Mouse (Mus musculus) forebrain, embryonic 11.5 days (tissue): Measurements from ENCODE around the gene Pigg. TPM values are rescaled to one million over a fixed set of nuclear protein-coding genes. Genes with fewer than 3 reads are reported as not detected.
"Not testable (repeated sequence)": the region's sequence is repeated elsewhere in the genome, so short reads cannot be mapped to it uniquely, and the experiment has no call there.

Source experiments
- ATAC-seq: fragments of 200-750 bp; cut with Nextera tagmentation; replicated peaks from 2 replicates; pipeline ENCODE4 v1.8.0; 2017; ENCODE audit warnings: moderate TSS enrichment; ENCODE audit not compliant: low FRiP score
- DNase-seq: peaks from one replicate; pipeline ENCODE4 v3.0.0-alpha.2; 2017; ENCODE audit warnings: low spot score
- H3K27ac ChIP-seq: fragments of 300-500 bp; sonication (generic); 2 replicates; pipeline ENCODE4 v1.5.1; 2014; ENCODE audit warnings: low read depth, low read length
- H3K27me3 ChIP-seq: fragments of 300-500 bp; sonication (generic); 2 replicates; pipeline ENCODE4 v1.6.1; 2014; ENCODE audit warnings: mild to moderate bottlenecking, low read length, mixed read lengths; ENCODE audit not compliant: control insufficient read depth, insufficient read depth
- H3K36me3 ChIP-seq: fragments of 300-500 bp; sonication (generic); 2 replicates; pipeline ENCODE4 v1.6.1; 2014; ENCODE audit warnings: mild to moderate bottlenecking, low read length, moderate library complexity, mixed read lengths; ENCODE audit not compliant: control insufficient read depth, insufficient read depth
- H3K4me1 ChIP-seq: fragments of 300-500 bp; sonication (generic); replicated peaks from 2 replicates; pipeline ENCODE4 v1.6.1; 2014; ENCODE audit warnings: low read length, mixed read lengths; ENCODE audit not compliant: control insufficient read depth, insufficient read depth
- H3K4me2 ChIP-seq: fragments of 300-500 bp; sonication (generic); 2 replicates; pipeline ENCODE4 v1.6.1; 2014; ENCODE audit warnings: low read depth, mild to moderate bottlenecking, low read length, moderate library complexity, mixed read lengths; ENCODE audit not compliant: severe bottlenecking
- H3K4me3 ChIP-seq: fragments of 300-500 bp; sonication (generic); 2 replicates; pipeline ENCODE4 v1.5.1; 2014; ENCODE audit warnings: low read depth, low read length
- H3K9ac ChIP-seq: fragments of 300-500 bp; sonication (generic); 2 replicates; pipeline ENCODE4 v1.6.1; 2014; ENCODE audit warnings: low read length
- H3K9me3 ChIP-seq: fragments of 300-500 bp; sonication (generic); 2 replicates; pipeline ENCODE4 v1.6.1; 2016; ENCODE audit warnings: low read length, mixed read lengths; ENCODE audit not compliant: control insufficient read depth
- WGBS: fragments of 180-500 bp; shearing (Covaris S2); extraction: QIAGEN DNeasy Blood & Tissue Kit; methylation state at CpG from one replicate; pipeline ENCODE4 v1.1.7; 2014; 5-methylcytosine and 5-hydroxymethylcytosine counted together
- polyA plus RNA-seq: library from polyadenylated mRNA; unstranded; fragments of >200 nt; fragmentation: Nextera tagmentation; extraction: Ambion mirVana; gene quantifications from 2 replicates; pipeline ENCODE4 v1.2.1, GENCODE M21; 2014

Gene Pigg
- polyA plus RNA-seq, result 3.7 and 4.3 TPM in 2 replicates

GRCm38 (mm10) chr5:108312224-108313064 lies at the start of gene Pigg:
Gene Pigg (plus strand): TSS chr5:108312609.
- Histone ChIP-seq H3K9ac (peak within 1 kb of the TSS; percentile 84), H3K9me3 (no peaks in the 10 kb centered on the region), H3K36me3 (no peaks in the 10 kb centered on the region), H3K4me2 (peak within 1 kb of the TSS; percentile 62), H3K27ac (peak within 1 kb of the TSS; percentile 63), H3K4me1 (peaks cover 3% of the 10 kb centered on the region), H3K4me3 (peak within 1 kb of the TSS; percentile 82), H3K27me3 (no peaks in the 10 kb centered on the region)
- under 1% methylated on average over 57 of the region's 57 CpGs for WGBS
- DNase-seq (peak; percentile 94), ATAC-seq (peak; percentile 99)

DNA sequence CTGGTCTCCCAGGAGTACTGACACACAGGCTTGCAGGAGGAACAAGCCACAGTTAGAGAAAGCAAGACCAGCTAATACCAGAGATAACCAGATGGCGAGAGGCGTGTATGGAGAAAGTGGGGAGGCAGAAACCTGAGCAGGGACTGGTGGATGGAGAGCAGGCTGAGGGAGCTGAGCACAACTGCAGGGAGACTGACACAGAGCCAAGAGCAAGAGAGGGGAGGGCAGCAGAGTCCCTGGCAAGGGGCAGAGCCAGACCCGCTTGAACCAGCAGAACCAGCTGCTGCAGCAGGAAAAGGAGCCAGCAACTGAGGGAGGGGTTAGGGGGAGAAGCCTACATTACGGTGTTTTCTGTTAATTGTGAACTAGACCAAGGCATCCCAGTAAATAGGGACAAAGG lies 49.7 kb upstream of the Pigg start:
- no peaks in the 10 kb centered on the region for H3K27me3 ChIP-seq
- no peak for ATAC-seq
- no peak overlapping the region for H3K9ac ChIP-seq
- 55% methylated on average over 4 of the region's 4 CpGs for WGBS
- no peak overlapping the region for H3K4me2 ChIP-seq
- H3K4me1 ChIP-seq, result no peaks in the 10 kb centered on the region
- no peaks in the 10 kb centered on the region for H3K36me3 ChIP-seq
- no peak for DNase-seq
- no peaks in the 10 kb centered on the region for H3K9me3 ChIP-seq
- no peak overlapping the region for H3K4me3 ChIP-seq
- H3K27ac ChIP-seq, result no peak overlapping the region

DNA sequence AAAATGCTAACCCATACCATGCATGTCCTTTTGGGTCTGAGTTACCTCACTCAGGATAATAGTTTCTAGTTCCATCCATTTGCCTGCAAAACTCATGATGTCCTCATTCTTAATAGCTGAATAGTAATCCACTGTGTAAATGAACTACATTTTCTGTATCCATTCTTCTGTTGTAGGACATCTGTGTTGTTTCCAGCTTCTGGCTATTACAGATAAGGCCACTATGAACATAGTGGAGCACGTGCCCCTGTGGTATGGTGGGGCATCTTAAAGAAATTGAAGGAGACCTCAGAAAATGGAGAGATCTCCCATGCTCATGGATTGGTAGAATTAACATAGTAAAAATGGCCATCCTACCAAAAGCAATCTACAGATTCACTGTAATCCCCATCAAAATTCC lies 48.6 kb upstream of the Pigg start:
- not testable (repeated sequence) for H3K27me3 ChIP-seq, H3K4me1 ChIP-seq, H3K9ac ChIP-seq, H3K4me2 ChIP-seq, H3K27ac ChIP-seq, H3K36me3 ChIP-seq, ATAC-seq, DNase-seq, H3K4me3 ChIP-seq, H3K9me3 ChIP-seq
- 90% methylated on average over 1 of the region's 1 CpGs for WGBS

- Histone ChIP-seq H3K36me3 (no peaks in the 10 kb centered on the region), H3K27ac (no peak overlapping the region), H3K4me2 (no peak overlapping the region), H3K4me1 (no peaks in the 10 kb centered on the region), H3K4me3 (no peak overlapping the region), H3K9me3 (no peaks in the 10 kb centered on the region), H3K27me3 (no peaks in the 10 kb centered on the region), H3K9ac (no peak overlapping the region)
- DNase-seq, result no peak
- ATAC-seq, result no peak
Observed at GRCm38 (mm10) chr5:108266990-108267389, 45.4 kb upstream of the Pigg start.

DNA sequence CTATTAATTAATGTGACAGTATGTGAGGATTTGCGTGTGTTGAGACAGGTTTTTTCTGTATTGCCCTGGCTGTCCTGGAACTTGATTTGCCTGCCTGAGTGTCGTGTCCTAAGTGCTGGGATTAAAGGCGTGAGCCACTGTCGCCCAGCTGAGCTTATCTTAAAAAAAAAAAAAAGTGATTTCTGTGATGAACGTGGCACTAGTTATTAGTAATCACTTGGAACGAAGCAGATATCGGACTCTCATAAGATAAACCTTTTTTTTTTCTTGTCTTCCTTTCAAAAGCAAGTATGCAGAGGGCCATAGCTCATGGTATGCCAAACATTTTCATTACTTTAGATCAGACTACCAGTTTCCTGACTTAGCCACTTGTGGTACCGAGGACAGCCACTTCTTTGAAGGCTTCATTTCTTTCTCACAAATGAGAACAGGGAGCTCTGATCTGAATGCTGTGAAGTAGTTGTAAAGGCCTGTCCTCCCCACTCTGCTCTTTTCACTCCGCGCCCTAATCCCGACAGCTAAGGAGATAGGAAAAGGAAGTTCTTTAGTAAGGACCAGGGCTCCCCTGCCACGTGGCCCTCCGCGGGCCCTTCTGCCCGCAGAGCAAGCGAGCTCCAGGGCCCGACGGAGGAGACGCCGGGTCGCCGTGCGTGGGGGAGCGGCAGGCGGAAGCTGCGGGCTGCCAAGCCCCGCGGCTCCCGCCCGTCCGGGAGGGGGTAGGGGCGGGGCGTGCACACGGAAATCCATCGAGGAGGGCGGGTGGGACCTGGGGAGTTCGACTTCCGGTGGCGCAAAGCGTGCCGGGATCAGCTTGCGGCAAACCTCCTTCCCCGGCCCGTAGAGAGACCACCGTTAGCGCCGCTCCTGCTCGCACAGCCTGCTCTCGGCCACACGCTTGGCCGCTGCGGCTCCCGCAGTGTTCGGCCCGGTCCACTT lies 44.0 kb upstream of the Pigg start, which contains the start of gene Dr1:
Gene Dr1 (plus strand): TSS at position 771 of the 936 bp plus-strand sequence.
- WGBS, result 4% methylated on average over 55 of the region's 55 CpGs
- Histone ChIP-seq H3K36me3 (no peaks in the 10 kb centered on the region), H3K27ac (peak within 1 kb of the TSS; percentile 84), H3K9ac (peak within 1 kb of the TSS; percentile 92), H3K9me3 (no peaks in the 10 kb centered on the region), H3K27me3 (no peaks in the 10 kb centered on the region), H3K4me1 (no peaks in the 10 kb centered on the region), H3K4me2 (peak within 1 kb of the TSS; percentile 85), H3K4me3 (peak within 1 kb of the TSS; percentile 91)
- ATAC-seq, result peak; percentile 98
- peak; percentile 94 for DNase-seq

GRCm38 (mm10) chr5:108269063-108269810 lies 43.2 kb upstream of the Pigg start:
- Histone ChIP-seq H3K4me2 (peak overlapping the region; percentile 85), H3K27me3 (no peaks in the 10 kb centered on the region), H3K27ac (peak overlapping the region; percentile 84), H3K4me1 (no peaks in the 10 kb centered on the region), H3K9me3 (no peaks in the 10 kb centered on the region), H3K4me3 (peak overlapping the region; percentile 91), H3K36me3 (no peaks in the 10 kb centered on the region), H3K9ac (peak overlapping the region; percentile 92)
- under 1% methylated on average over 44 of the region's 44 CpGs for WGBS
- no peak for DNase-seq
- peak; percentile 74 for ATAC-seq

GRCm38 (mm10) chr5:108269811-108270151 lies 42.6 kb upstream of the Pigg start:
- no peaks in the 10 kb centered on the region for H3K27me3 ChIP-seq
- H3K4me3 ChIP-seq, result peak overlapping the region; percentile 91
- no peaks in the 10 kb centered on the region for H3K9me3 ChIP-seq
- peak overlapping the region; percentile 85 for H3K4me2 ChIP-seq
- H3K27ac ChIP-seq, result no peak overlapping the region
- H3K9ac ChIP-seq, result peak overlapping the region; percentile 92
- ATAC-seq, result no peak
- H3K4me1 ChIP-seq, result no peaks in the 10 kb centered on the region
- no peaks in the 10 kb centered on the region for H3K36me3 ChIP-seq
- WGBS, result 23% methylated on average over 7 of the region's 7 CpGs
- DNase-seq, result no peak

DNA sequence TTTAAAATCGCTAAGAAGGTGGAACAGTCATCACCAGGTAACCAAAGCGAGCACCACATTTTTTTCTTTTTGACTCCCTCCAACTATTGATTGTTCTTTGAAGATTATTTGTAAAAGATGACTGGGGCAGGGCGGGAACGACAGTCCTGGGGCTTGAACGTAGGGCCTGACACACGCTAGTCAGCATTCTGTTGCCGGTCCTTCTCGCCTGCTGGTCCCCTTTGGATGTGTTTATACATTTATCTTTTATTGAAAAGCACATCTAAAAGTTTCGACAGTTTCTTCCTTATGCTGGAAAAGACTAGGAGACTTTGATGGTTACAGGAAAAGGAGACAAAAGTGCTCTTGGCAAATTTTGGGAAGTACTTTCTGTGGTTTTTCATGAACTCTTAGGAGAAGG lies 42.0 kb upstream of the Pigg start:
- DNase-seq (no peak), ATAC-seq (no peak)
- Histone ChIP-seq H3K9ac (no peak overlapping the region), H3K9me3 (no peaks in the 10 kb centered on the region), H3K36me3 (no peaks in the 10 kb centered on the region), H3K4me3 (peak overlapping the region; percentile 91), H3K27me3 (no peaks in the 10 kb centered on the region), H3K4me2 (peak overlapping the region; percentile 85), H3K4me1 (no peaks in the 10 kb centered on the region), H3K27ac (no peak overlapping the region)
- WGBS, result 61% methylated on average over 9 of the region's 9 CpGs
